Mouse (Mus musculus): Measurements from ENCODE around the gene Cacna1d. TPM values are rescaled to one million over a fixed set of nuclear protein-coding genes. Genes with fewer than 3 reads are reported as not detected.
A peak's percentile ranks its signal among the peaks of the same experiment; 100 is the strongest.

Gene Cacna1d
- total RNA-seq, 2 experiments from 2014 or later: 0.27 to 0.64 TPM

DNA sequence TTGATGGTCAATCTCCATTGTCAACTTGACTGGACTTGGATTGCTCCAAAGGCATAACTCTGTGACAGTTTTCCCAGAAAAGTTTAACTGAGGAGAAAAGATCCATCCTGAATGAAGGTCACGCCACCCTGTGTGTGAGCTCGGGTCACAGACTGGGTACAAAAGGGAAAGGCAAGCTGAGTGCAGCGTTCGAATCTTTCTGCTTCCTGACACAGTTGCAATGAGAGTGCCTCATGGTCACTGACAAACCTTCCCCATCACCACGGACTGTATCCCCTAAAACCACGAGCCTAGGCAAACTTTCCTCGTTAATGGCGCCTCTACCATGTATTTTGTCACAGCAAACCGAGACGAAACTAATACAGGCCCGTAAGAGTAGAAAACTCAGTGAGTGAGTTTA is 325.2 kb downstream of the Cacna1d start:
- DNase-seq: no peak

DNA sequence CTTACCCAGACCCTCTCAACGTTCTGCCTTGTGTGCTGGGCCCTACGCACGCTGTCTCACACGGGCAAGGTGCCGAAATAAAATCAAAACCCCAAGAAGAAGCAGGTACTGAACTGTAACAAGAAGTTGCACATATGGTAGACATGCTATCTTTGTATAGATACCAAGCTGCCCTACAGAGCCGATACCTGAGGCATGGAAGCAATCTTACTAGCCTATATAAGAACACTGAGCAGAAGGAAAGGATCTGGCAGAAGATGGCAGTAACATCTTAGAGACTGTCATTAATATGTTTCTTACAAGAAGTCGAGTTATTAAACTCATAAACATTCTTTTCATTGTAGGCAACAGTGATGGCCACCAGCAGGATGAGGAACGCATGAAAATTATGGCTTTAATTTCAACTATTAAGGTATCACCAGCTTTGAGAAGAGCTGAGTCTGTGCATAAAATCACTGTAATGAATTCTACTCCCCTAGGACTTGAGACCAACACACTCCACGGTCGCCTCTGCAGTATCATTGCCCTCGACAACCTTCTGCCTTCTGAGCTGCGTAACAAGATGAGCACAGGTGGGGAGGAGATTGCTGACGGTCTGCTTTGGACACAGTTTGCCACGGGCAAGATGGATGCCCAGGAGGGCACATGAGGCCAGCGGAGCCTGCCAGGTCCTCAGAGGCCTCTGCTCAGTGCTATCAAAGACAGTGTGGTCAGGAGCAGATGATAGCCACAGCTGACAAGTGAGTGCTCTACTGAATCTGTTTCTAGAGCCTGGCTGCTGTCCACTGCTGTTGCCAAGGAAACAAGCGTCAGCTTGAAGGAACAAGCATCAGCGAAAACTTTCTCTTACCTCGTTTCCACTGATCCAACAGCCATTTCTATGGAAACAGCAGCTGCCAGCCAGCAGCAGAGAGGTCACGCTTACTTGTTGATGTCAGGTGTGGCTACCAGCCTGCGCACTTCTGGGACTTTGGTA is 327.2 kb downstream of the Cacna1d start:
- DNase-seq: no peak

DNA sequence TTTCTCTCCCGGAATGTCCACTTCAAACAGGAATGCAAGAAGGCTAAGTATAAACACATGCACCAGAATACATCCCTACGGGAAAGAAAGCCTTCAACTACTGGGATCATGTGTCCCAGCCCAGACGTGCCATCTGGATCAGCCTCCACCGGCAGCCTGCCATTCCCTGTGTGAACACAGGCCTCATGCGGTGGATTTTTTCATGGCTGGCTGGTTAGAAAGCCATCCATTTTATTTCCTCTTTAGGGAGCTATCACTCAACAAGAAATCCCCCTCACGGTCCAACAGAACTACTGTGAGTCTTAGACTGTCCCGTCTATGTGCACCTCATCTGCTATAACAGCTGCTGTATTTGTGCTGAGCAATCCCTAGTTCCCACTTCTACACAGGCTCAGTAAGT is 343.5 kb downstream of the Cacna1d start:
- DNase-seq: peak; percentile 40

DNA sequence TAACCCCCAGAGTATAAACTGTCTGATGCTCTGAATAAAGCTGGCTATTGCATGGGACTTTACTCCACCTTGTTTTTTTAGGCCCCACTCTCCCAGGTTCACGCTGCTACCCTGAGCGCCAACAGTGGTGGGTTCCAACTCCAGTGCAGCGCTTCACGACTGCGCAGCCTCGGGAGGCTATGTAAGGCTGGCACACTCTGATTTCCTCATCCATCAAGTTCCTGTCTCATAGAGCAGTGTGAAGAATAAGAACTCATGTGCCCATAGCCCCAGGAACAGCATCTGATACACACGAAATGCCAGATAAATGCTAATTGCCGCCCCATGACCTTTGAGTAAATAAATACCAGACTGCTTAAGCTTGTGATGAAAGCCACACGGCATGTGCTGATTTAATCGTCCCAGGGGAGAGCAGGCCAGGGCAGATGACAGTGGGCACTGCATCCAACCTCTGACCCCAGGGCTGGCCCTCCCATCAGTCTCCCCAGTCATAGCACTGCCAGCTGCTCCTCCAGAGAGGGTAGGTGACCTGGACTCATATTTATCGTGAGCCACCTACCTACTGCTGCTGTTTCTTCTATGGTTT is 352.8 kb downstream of the Cacna1d start:
- no peak for DNase-seq

DNA sequence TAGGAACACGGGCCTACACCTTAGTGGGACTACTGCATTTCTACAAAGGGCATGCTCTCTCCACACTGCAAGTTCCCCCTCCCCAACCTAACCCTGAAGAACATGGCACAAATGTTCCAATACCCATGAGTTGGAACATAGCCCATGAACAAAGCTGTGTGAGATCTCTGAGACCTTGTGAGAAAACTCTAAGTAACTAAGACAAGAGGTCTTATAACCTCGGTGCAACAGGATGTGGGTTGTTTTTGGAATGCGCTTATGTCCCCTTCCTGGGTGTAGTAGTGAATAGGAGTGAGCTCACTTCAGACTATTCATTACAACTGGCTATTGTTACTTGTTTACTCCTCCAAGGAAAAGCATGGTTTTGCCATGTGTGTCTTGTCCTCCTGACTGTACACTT is 353.3 kb downstream of the Cacna1d start:
- no peak for DNase-seq

DNA sequence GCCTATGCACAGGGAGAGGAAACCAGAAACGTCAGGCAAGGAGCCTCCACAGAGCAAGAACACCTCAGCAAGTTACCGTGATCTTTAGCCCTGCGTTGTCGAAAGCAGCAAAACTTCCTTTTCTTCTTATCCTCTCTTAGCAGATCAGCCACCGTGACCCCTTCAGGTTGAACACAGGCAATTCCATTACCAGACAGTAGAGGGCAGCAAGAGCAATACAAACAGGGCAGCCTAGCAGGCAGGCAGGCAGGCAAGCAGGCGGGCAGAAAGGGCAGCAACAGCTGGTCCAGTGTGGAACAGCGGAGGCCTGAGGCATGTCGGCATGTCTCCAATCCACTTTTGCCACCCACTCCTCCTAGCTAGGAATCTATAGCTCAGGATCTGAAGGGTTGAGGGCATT is 354.3 kb downstream of the Cacna1d start:
- peak; percentile 72 for DNase-seq

DNA sequence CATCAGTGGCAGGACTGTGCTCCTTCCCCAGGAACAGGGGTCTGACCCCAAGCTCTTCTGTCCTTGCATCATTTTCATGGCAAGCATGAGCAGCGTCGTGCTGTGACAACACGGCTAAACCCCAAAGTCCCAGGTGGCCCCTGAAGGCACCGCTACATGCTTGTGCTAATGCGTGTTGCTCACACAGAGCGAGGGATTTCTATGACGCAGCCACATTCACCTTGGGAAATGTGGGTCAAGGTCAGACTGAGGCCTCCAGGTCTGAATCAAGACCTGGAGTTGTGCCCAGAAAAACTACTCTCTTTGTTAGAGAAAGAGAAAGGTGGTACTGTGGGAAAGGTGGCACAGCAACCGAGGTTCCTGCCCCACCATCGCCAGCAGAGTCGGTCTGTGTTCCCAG is 355.9 kb downstream of the Cacna1d start:
- no peak for DNase-seq

DNA sequence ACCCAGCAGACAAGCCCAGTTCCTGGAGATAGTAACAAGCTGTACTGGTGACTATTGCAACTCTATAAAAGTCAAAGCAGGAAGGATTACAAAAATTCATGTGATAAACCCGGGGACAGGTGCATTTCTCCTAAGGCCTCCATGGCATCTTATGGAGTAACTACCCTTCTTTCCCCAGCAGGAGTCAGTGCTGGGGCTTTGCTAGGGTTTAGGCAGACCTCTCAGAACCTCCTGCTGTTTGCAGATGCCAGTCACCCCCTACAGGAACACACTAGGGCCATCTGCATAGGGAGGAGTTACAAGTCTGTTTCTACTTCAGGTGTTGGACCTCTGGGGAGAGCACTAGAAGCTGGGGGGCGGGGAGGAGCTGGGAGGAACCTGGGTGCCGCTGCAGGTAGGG is 357.6 kb downstream of the Cacna1d start:
- DNase-seq: no peak

DNA sequence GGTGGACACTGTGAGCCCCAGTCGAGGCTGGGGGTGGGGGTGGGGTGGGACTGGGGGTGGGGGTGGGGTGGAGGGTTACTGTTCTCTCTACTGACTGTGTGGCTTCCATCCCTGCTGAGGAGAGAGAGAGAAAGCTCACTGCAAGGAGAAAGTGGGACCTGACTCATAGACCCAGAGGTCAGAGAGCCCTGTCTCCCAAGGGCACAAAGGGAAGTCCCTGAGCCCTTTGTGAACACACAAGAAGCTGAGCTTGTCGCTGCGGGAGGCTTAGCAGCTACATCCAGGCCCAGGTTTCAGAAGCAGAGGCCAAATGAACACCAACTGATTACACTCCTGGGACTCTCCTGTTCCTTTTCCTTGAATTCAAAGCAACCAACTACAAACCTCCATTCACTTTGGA is 360.0 kb downstream of the Cacna1d start:
- DNase-seq: no peak

DNA sequence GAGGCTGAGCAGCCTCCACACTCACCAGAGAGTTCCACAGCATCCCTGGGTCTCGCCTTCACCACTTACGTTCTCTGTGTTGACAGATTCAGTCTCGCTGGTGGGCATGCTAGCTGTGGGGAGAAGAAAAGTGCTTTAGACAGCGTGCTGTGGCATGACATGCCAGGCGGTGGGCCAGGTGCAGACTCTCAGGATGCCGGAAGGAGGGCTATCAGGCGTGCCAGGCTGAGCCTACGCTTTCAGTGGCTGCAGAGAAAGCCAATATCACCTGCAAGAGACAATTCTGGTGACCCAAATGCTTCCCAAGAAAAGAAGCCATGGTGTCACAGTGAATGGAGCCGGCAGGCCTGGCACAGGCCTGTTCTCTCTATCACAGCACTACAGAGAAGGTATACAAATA is 361.2 kb downstream of the Cacna1d start:
- no peak for DNase-seq

DNA sequence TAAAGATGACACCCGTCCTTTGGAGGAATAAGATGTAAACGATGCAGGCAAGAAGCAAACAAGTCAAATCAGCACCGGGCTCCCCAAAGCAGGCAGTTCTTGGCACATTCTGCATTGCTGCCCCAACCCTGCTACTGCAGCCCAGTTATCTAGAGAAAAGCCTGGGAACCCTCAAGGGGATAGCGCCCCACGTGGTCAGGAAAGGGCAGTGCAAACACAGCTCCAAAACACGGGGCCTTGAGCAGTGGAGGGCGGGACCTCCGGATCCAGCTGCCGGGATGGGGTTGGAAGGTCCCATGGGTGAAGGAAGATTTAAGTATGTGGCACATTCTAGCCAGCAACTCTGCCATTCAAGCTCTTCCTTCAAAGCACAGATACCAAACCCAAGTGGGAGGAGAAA is 361.9 kb downstream of the Cacna1d start:
- DNase-seq: no peak

DNA sequence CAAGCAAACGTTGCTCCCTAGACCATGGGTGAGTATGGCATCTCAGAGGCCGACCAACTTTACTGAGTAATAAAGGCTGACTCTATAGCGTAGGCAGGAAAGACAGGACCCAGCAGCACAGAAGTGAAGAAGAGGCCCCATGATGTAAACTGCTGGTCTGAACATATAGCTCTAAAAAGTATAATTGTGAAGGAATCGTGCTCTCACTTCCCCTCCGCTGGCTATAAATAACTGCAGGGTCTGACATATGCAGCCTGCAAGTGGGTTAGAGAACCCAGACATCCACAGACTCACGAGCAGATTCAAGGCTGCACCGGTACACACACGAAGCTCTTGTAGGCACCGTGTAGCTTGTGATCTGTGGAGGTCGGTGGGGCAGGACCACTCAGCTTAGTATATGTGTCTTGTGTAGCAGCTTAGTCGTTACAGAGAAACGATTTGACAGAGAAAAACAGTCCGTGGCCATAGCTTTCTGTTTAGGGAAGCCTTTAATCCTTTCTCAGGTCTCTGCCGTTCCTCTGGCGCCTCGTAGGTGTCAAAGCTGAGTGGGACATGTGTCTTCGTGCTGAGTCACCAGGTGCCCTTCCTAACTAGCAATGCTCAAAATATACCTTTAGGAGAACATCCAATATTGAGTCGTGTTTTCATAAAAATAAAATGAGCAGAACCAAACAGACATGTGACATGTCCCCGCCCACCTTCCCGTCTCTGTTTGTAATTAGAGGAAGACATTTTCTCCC is 366.1 kb downstream of the Cacna1d start:
- DNase-seq: no peak

DNA sequence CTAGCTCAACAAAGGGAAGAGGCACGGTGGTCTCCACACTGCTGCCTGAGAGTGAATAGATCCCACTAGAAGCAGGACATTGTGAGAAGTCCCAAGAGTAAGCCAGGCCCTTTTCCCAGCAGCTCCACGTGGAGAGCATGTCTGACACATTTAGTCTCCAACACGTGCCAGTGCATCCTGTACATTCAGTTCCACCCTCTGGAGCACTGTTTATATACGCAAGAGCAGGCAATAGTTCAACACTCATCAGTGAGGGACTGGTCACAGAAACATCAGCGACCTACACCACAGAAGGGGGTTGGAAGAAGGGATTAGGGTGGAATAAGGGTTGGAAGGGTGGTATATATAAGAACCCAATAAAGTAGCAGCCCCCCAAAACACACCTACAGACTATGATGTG is 371.2 kb downstream of the Cacna1d start:
- DNase-seq: no peak

DNA sequence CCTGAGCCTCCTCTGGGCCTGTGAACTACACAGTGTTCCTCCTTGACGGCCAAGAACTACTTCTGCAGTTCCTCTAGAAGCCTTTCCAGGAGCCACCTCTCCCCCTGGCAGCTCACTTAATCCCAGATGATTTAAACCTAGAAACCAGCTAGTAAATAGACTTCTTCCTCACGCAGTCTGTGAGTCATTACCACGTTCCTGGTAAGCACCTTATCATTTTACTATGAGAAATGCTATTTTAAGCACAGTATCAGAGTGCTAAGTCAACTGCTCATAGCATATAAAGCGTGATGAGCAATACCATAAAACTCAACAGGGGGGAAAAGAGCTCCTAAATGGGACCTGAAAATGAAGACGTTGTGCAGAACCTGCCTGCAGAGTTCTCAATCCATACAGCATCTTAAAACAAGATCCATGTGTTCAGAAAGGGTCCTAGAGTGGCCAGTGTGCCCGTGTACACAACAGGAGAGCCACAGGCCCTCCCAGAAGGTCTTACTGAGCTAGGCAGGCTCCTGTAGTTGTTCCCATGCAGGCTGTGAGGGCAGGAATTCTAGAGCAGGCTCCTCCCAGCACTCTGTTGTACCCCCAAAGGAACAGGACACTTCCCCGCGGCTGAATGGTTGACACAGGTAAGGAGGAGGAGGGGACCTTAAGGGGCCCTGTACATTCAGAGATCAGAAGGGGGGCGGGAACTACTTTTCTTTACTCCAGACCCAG is 377.7 kb downstream of the Cacna1d start:
- no peak for DNase-seq

DNA sequence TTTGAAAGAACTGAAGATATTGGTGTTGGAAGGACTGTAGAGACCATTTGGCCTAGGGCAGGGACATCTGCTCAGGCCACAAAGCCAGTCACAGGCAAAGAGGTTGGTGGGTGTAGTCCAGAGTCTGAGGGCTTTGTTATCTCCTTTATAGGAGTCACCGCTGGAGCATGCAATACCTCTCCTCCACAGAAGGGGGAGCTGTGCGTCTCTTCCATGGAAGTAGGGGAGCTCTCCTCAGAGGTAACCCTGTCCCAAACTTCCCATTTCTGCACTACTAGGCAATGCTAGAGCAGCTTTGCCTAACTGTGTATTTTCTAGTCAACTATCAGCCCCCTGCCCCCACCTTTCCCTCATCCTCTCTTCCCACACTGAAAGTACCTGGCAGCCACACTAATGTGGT is 382.2 kb downstream of the Cacna1d start:
- no peak for DNase-seq

DNA sequence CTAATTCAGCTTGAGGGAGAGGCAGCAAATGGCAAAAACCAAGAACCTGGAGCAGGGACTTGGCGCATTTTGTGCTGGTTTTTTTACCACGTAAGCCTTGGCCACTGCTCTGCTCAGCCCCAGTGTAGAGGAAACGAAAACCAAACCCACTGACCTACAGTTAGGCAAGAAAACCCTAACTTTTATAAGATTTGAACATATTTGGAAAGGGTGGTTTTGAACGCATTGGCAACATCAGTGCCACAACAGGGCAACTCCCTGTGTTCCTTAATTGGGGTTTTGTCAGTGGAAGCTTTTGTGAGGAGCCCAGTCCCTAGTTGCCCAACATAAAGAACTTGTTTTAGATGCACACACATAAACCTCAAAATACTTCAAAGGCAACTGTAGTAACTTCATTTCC is 384.7 kb downstream of the Cacna1d start:
- no peak for DNase-seq

DNA sequence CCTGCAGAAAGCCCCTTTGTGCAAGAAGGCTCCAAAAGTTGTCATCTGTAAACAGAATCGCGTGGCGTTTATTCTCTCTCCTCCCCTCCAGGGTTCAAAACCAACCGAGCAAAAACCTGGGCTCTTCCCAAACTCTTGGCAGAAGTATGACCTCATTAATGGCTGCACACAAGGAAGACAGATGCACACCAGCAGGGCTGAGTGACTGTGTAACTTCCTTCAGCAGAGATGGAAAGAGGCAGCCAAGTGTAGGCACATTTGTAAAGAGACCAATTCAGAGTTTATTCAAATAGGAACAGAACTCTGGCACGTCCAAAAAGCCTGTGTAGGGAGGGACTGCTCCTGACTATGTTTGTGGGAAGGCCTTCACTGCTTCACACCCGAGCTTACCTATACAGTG is 385.7 kb downstream of the Cacna1d start:
- no peak for DNase-seq

DNA sequence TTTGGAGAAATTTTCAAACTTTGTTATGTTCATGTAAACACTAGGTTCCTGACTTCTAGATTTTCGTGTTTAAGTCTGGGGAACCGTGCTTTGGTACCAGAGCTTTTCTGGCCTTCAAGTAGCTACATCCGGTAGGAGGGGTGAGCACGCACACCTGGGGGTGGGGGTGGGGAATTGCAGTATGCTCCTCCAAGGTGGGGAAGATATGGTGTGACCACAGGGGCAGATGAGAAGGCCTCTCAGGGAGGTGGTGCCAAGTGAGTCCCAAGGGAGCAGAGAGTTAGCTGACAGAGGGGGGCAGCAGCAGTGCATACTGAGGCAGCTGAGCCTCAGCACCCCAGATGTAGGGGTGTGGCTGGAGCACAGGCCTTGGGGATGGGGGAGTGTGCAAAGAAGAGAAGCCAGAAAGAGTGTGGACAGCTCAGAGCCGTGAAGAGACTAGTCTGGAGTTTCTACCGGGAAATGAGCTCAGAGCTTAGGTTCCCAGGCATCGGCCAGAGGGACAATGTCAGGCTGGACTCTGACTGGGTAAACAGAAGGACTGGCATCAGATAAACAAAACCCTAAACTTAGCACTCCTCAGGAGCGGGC is 387.2 kb downstream of the Cacna1d start:
- no peak for DNase-seq

DNA sequence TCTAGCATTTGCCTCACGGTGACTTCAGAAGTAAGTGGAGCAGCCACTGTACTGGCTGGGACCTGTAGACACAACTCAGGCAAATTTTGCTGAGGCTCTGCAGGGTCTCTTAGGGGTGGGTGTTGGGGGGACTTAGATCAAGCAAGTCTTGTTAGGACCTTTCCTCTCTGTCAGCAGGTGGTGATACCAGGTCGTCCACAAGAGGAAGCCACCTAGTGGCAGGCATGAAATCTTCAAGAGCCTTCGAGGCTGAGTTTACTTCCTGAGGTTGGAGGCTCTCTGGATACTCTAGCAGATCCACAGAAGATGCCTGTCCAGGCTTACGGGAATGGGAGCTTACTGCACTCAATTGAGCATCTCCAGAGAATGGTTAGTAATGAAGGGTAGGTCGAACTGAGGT is 394.0 kb downstream of the Cacna1d start:
- DNase-seq: no peak

DNA sequence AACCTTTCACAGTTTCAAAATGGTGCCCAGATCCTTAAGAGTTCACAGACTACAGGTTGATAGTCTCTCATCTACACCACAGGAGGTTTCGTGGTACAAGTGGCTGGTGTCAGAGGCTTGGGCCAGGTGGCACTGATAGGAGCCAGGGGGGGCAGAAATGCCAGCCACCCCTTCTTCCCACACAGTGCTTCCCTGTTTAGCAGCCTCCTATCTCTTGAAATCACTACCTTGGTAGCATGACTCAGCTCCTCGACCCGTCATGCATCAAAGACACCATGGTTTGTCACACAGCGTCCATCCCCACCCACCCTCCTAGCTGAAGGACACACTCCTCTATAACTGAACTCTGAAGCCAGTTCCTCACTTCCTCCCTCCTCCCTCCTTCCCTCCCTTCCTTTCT is 398.8 kb downstream of the Cacna1d start:
- no peak for DNase-seq

DNA sequence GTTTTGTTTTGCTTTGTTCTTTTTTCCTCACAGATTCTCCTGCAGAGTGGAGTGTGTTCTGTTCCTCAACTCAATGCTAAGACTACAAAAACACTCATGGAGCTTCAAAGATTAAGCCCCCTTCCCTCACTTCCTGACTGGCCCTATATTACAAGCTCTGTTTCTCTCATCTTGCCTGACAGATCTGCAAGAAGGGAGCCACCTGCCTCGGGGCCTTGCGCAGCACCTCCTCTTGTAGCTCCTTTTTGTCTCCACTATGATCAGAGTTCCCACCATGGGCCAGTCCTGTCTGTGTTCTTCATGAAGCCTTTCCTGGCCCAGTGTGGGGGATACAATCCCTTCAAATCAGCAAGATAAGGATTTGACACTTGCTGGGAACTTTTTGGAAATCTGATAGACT is 399.2 kb downstream of the Cacna1d start:
- DNase-seq: no peak

DNA sequence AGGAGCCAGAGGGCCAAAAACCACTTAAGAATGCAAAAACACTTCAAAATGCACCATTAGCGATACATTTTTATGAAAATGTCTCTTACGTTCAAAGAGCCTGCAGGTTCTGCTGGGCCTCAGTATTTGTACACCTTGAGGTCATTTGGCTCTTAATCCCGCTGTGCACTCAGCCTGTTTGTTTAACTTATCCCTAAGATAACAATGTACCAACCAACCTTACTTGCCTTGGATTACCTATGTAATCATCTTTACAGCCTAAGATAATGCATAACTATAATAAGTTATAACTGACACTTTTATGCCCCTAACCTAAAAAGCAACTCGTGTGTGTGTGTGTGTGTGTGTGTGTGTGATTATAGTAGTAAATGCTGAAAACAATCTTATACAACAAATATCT is 411.5 kb downstream of the Cacna1d start:
- no peak for DNase-seq

Measured in gastrocnemius, postnatal 25 days (tissue).